Mouse (Mus musculus): ENCODE measurements at regions not wholly inside any gene's neighbourhood (a gene's known extent, or its start where the extent isn't known, plus 50 kb on each side); places are given as distances from the start of the nearest gene placed in this dataset.

DNA sequence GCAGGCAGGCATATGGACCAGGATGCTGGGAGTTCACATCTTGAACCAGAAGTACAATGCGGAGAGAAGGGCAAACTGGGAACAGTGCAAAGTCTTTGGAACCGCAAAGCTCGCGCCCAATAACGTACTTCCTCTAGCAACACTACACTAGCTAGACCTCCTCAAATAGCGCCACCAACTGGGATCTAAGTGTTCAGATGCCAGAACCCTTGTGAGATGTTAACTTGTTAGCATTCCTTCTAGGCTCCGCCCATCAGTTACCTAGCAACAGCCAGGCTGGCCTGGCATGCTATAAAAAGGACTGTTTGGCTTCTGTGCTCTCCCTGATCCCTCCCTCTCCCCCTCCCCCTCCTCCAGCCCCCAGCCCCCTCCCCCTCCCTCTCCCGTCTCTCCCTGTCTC is 182.3 kb upstream of the Jmjd1c start:
- no peak for DNase-seq

DNA sequence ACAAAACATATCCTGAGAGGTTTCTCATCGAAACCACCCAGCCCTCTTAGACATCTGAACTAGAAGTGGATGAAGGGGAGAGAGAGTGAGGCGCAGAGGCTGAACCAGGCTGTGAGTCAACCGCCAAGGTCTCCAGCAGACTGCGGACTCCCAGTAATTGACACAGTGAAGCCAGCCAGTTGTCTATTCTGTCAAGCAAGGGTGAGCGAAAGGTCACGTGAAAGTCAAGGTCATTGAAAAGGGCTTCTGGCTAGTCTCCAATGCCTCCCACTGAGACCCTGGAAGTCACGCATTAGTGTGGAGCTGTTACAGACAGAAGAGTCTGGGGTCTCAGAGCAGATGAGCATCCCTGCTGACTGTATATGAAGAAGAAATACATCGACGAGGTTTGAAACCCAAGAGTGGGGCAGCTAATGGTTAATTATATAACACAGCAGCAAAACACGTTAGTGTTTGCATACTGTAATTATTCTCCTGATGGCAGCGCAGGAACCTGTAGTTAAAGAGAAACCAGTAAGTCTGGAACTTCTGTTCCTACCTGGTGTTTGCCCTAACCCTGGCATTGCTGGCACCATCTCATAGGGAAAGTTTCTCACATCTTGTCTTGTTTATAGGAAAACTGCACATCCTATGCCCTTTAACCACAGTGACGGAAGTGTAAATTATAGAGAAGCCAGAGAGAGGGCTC is 181.5 kb upstream of the Jmjd1c start:
- DNase-seq, result no peak

DNA sequence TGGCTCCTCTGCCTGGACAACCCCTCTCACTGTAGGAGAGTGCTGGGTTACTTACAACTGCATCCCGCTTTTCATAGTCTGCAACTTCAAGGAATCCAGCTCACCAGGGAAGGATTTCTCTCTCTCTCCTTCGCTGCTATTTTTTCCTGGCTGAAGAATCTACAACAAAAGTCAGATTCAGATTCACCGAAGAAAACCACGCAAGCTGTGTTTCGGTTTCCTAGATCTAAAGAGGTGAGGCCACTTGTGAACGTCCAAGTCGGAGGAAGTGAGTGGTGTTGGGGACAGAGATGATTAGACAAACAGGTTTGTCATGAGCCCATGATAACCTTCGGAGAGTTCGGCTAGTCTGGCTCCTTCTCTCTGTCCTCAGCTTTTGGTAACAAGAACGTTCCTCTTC is 180.1 kb upstream of the Jmjd1c start:
- DNase-seq, result no peak

DNA sequence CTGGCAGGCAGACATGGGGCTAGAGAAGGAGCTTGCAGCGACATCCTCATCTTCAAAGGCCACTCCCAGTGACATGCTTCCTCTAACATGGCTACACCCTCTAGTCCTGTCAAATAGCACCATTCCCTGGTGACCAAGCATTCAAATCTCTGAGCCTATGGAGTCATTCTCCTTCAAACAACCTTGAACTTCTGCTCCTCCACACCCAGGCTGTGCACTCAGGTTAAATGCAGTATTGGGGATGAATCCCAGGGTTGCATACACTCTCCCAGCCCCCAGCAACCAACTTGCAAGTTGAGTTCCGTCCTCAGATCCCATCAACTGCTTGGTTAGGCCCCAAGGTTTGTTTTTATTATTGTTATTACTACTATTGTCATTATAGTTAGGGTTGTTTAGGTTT is 178.2 kb upstream of the Jmjd1c start:
- no peak for DNase-seq

DNA sequence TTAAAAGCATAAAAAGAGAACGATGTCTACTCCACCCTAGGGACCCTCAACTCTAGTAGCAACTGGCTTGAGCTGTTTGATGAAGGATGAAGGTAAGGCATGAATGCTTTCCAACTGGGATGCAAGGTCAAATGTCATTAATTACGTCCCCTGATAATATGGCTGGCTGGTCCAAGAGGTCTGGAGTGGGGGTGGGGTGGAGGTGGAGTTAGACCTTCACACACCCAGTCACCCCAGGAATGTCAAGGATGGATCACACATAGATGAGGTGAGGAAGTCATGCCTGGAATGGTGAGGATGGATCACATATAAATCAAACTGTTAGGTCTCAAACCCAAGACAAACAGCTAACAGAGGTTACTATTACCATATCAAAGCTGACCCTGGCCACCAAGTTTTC is 177.2 kb upstream of the Jmjd1c start:
- no peak for DNase-seq

GRCm38 (mm10) chr10:66919953-66920760 is 175.8 kb upstream of the Jmjd1c start:
- DNase-seq, result peak; percentile 42 to 54

DNA sequence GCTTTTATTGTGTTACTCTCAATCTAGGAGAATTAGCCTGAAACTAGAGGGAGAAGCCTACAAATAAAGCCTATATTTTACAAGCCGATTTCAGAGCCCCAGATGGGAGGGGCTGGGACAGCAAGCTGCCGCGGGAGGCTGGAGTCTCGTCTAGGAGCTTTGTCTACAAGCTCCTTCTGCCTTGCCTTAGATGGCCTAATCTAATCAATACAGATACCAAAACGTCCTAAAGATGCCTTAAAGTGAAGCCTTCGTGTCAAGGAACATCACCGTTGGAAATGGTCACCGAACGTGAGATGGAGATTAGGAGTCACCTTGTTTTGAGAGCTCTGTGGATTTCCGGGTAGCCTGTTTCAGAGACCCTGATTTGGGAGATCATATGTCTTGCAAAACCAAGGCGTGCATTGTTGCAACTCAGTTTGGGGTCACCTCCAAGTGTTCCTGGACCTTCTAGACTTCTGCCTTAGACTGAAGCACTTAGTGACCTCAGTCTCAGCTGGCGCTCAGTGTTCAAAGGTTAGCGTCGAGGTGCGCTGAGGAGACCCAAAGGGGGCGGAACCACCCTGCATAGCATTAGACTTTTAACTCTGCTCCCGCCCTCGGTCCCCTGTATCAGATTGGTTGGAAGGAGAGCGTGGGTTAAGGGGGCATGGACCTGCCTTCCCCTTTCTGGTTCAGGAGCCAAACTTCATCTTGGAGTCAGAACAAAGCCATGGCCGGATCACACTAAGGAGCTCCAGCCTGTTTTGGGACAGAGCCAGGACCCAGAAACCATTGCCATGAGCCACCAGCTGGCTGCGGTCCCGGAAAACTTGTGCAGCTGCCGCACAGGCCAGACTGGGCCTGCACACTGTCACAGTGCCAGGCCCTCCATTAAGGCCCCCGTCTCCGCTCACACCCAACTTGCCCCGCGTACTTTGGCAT is 174.9 kb upstream of the Jmjd1c start:
- DNase-seq, result peak in 1 of 2 experiments; percentile 15

- DNase-seq, result no peak
These were observed 174.1 kb upstream of the Jmjd1c start for GRCm38 (mm10) chr10:66921776-66922175.

- no peak for DNase-seq
These were observed 173.6 kb upstream of the Jmjd1c start for GRCm38 (mm10) chr10:66922314-66922713.

DNA sequence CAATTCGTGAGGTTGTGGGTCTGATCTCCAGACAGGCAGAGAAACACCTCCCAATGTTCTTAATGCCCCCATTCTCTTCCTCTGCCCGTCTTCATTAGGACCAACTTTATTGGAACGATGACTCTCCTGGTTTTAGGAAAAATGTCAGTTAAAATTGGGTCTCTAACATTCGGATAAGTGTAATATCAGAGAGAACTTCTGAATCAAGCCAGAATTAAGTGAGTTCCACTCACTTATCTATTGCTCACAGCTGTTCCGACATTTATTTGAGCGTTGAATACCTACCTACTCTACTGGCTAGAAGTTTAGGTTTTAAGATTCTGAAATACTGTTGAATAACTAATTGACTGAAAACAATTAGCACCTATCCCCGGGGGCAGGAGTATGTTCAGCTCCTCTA is 172.0 kb upstream of the Jmjd1c start:
- DNase-seq, result no peak

GRCm38 (mm10) chr10:66924418-66924817 is 171.5 kb upstream of the Jmjd1c start:
- DNase-seq, result no peak

GRCm38 (mm10) chr10:66925553-66926127 is 170.3 kb upstream of the Jmjd1c start:
- no peak for DNase-seq

DNA sequence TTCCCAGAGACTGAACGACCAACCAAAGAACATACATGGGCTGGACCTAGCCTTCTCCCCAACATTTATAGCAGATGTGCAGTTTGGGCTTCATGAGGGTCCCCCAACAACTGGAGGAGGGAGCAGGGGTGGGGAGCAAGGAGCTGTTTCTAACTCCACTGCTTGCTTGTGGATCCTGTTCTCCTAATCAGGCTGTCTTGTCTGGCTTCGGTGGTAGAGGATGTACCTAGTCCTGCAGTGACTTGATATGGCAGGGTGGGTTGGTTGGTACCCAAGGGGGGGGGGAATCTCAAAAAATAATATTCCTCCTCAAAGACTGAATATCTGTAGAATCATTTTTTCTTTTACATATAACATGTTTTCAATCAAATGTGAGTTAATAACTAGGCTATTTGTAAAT is 168.3 kb upstream of the Jmjd1c start:
- DNase-seq, result no peak

DNA sequence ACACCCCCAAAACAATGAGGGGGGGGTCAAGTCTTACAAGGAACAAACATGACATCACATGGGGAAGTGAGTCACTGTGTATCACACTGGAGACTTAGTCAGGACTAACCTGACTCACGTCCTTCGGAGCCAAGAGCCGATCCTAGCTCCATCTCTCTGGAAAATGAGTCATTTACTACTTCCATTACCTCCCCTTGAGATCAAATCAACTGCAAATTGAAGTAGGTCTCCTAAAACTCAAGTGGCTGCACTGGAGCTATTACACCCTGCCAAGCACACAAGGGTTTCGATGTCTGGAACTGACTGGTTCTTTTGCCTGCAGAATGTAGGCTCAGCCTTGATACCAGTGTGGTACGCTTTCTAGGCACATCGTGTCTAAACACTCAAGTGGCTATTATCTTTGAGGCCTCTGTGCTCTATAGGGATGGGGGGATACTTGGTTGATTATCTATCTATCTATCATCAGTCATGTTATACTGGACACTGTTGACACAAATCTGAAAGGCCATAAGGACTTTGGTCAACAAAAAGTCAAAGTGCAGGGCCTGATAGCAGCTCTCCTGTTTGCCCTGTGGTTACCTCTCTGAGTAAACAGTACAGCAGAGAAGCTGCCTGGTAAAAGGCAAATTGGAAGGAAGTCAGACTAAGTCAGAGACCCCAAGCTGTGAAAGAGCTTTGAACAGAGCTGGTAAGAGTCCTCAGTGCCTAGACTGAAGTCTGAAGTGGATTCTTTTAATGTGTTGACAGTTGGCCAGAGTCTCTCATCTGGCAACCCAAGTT is 167.5 kb upstream of the Jmjd1c start:
- DNase-seq, result peak in 1 of 2 experiments; percentile 15

DNA sequence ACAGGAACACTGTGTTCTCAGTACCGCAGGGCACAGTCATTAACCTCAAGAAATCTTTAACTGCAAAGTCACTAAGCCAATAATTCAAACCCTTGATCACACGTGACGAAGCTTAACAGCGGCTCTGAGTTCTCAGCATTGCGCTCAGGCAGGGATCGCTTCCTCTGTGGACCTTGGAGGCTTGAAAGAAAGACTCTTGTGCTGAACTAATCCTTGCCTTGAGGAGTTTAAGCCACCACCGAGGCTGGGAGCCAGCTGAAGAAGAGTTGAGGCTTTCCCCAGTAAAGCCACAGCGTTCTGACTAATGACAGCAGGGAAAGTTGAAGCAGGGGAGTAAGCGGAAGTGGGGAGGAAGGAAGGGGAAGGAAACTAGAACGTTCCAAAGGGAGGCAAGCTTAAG is 165.4 kb upstream of the Jmjd1c start:
- peak; percentile 28 to 29 for DNase-seq

DNA sequence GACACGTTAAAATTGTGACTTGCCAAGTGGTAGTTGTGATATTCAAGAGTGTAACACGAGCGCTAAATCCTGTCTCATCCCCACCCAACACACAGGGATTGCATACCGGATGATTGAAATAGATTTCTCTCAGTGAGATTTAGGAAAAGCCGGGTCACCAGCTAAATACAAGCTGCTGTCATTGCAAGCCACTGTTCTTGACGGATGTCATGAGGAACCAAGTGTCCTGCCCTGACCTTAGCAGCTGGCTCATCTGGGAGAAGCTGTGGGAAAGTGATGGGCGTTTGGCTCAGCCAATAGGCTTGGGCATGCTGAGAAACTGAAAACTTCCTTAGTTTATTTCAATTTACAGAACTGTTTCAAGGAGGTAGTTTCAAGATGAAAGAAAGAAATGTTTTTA is 164.4 kb upstream of the Jmjd1c start:
- no peak for DNase-seq

DNA sequence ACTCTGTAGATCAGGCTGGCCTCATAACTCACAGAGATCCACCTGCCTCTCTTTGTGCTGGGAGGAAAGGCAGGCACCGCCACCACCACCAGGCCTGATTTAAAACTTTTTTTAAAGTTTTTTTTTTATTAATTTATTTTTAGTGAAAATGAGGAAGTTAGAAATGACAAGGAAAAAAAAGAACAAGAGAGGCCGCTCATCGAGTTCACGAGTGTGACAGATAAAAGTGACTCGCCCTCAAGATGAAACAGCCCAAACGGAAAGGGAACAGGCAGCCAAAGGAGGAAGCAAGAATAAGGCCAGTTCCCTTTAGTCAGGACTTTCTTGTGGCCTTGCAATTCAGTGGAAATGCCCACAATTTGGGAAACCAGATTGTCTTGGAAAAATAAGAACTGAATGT is 163.4 kb upstream of the Jmjd1c start:
- DNase-seq, result peak; percentile 54 to 63

GRCm38 (mm10) chr10:66933689-66934088 is 162.2 kb upstream of the Jmjd1c start:
- DNase-seq, result no peak

GRCm38 (mm10) chr10:66935731-66936130 is 160.2 kb upstream of the Jmjd1c start:
- no peak for DNase-seq

GRCm38 (mm10) chr10:66937116-66937515 is 158.8 kb upstream of the Jmjd1c start:
- DNase-seq, result peak; percentile 35 to 49

DNA sequence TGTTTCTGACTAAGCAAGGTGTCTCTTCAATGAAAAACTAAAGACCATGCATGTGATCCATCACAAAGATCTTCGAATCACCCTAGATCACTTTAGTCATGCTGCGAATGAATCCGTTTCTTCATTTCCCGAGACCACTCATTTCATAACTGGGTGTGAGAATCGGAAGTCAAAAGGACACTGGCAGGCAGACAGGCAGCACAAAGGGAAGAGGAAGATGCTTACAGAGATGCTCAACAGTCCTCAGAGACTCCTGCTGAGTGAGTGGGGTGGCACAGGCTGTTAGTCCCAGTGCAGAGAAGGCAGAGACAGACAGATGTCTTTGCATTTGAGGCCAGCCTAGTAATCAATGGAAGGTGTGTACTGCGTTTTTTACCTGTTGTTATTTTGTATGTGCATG is 155.6 kb upstream of the Jmjd1c start:
- DNase-seq, result no peak

GRCm38 (mm10) chr10:66940922-66941321 is 155.0 kb upstream of the Jmjd1c start:
- DNase-seq, result no peak
